Mouse (Mus musculus) urinary bladder, postnatal 36 days (tissue): ENCODE measurements around the gene Olfr668.
"Not testable (repeated sequence)": the region's sequence is repeated elsewhere in the genome, so short reads cannot be mapped to it uniquely, and the experiment has no call there.

Experiments
- DNase-seq, 2 experiments: peaks; one replicate each; pipeline ENCODE4 v3.0.0; 2022; ENCODE audit warnings: low spot score in 2 of 2, mixed read lengths in 1 of 2

Gene Olfr668

GRCm38 (mm10) chr7:104927957-104928356 is at the start of gene Olfr668:
TSS of gene Olfr668 (minus strand) at chr7:104928057.
- DNase-seq: no peak

DNA sequence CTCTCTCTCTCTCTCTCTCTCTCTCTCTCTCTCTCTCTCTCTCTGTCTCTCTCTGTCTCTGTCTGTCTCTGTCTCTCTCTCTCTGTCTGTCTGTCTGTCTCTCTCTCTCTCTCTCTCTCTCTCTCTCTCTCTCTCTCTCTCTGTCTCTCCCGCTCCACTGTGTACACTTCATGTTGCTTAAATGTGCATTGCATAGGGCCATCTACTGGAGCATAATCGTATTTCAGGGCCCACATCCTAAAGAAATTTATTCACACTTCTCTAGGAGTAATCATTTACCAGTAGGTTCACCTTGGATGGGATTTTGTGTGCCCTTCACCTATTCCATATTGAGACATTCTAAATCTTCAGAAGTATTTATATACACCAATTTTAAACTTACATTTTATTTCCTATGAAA is 44.6 kb upstream of the Olfr668 start:
- DNase-seq: not testable (repeated sequence)

DNA sequence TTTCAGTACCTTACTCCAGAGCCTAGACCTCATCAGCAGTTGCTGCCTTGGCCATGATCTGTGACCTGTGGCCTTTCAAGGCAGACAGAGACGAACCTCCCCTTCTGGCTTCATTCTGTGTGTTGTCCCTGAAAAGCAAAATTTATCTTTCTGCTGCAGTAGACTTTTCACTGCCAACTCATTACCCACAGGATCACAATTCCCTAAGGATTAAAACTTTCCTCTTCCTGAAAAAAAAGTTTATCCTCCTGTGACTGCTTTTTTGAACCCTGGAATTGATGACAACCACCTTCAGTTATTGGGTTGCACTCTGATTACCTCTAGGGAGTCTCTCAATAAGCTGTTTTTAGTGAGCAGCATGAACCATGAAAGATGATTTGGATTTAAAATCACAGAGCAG is 34.7 kb upstream of the Olfr668 start, which contains the start of gene Olfr670:
TSS of gene Olfr670 (minus strand) at position 101 of the 400 bp plus-strand sequence.
- no peak for DNase-seq

GRCm38 (mm10) chr7:104950234-104950633 is 22.4 kb upstream of the Olfr668 start:
- DNase-seq: not testable (repeated sequence)

DNA sequence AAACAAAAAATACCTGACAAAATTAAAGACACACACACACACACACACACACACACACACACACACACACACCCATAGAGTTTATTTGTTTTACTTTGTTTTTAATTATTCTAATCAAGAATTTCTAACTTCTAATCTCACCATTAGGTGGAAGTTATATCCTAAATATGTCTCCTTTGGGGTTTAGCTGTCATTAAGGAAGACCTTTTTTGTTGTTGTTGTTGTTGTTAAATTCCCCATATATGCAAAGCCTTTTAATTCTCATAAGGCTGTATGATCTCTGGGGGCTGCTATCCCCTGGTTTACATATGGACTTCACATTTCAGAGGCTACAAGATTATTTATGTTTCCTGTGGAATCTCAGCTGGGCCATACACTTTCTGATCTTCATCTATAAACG is 6.1 kb upstream of the Olfr668 start, which contains the start of gene Olfr669:
TSS of gene Olfr669 (plus strand) at position 301 of the 400 bp plus-strand sequence.
- DNase-seq: no peak

DNA sequence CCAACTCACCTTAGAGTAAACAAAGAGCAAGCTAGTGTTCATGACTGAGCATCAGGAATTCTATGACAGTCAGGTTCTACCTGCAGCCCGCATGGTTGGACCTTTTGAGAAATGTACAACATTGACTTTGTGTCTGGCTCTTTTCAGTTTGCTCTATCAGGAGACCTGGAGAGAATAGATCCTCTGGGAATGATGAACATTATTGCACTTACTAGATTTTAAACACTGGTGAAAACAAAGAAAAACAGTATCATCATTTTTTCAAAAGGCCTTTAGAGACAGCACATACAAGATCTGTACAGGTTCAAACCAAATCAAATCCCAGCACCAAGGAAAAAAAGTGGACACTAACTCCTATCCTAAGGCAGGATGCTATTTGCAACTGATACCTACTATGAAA is 6.5 kb downstream of the Olfr668 start, which contains the start of gene Olfr667:
TSS of gene Olfr667 (minus strand) at position 101 of the 400 bp plus-strand sequence.
- DNase-seq: no peak

- no peak for DNase-seq
Observed at GRCm38 (mm10) chr7:104895852-104896251, 32.0 kb downstream of the Olfr668 start, which contains the start of gene Olfr666. TSS of gene Olfr666 (minus strand) at chr7:104895952.

- DNase-seq: no peak
Observed at GRCm38 (mm10) chr7:104877731-104878130, 50.1 kb downstream of the Olfr668 start, which contains the start of gene Olfr665. TSS of gene Olfr665 (plus strand) at chr7:104878031.
